Mouse (Mus musculus) bone marrow macrophage, adult 2 months (primary cell): ENCODE data around the gene Ppid.

Experiments used
- CTCF ChIP-seq: IDR thresholded peaks from 2 replicates; pipeline ENCODE4 v1.5.1; 2012; ENCODE audit warnings: low read depth, mild to moderate bottlenecking, low read length, moderate library complexity
- POLR2A ChIP-seq: IDR thresholded peaks from 2 replicates; pipeline ENCODE4 v1.6.1; 2012; ENCODE audit warnings: mild to moderate bottlenecking, low read depth, low read length, borderline replicate concordance

DNA sequence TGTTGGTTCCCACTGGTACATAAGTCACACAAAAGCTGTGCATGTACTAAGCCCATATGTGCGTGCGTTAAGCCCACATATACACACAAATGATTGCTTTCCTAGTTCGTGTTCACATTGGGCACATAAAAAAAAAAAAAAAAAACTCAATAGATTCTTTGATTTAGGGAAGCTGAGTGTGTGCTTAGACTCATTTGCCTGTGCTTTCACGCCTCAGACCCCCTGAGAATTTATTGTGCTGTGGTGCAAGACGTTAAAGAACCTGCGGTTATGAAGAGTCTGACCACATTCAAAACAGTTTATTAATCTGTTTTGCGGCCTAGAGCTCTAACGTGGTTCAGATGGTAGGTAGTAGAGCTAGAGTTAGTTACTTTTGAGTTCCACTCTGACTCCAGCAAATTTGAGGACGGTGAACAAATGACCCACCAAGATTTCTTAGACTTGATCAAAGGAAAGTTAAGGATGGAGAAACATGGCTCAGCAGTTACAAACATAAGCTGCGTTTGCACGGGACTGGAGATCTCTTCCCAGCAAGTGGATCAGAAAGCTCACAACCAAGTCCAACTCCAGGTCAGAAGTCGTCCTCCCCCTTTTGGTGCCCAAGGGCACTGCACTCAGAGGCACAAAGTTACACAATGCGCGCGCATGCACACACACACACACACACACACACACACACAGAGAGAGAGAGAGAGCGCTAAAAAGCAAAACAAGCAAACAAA is 22.4 kb upstream of the Ppid start:
- TF ChIP-seq CTCF (no peak), POLR2A (no peak)
